ENCODE assay signal across 8 mouse cellular contexts in the genomic region with DNA sequence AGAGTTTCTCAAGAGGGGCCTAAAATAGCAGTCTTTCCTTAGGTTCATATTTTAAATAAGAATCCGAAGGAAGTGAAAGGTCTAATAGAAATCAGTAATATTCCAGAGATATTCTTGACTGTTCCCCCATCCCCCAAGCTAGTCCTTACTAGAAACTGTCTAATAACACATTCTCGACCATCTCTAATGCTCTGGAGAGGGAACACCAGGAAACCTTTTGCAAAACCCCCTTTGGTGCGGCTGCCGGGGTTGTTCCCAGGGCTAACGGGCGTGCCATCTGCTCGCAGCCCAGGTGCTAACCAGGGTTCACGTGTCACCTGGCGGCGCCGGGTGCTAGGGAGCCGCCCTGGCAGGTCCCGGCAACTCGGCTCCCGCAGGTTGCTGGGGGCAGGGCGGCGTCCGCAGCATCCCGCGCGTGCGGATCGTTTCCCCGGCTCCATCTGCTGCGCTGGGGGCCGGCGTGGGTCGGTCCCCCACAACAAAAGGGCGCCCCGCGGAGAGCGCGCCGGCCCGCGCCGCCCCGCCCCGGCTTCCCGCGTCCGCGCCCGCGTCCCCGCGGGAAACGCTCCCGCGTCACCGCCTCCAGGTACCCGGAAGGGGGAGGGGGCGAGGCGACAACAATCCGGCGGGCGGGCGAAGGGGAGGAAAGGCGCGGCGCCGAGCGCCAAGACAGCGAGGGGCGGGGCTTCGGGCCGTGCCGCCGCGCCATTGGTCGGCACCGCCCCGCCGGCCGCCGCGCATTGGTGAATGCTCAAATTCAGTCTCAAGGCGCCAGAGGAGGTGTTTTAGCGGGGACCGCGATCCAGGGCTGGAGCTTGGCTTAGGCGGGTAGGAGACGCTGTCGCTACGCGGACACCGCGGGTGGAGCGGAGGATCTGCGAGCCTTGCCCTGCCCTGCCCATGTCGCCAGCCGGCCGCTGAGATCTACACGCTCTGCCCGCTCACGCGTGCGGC. TPM values are rescaled to one million over a fixed set of nuclear protein-coding genes. Genes with fewer than 3 reads are reported as not detected.
DNase-seq lines count a peak whose midpoint lies in the region; ATAC-seq and TF ChIP-seq lines count a peak whose summit lies in the region.

A gene (plus strand): TSS at position 754 of the 954 bp plus-strand sequence.

- H3K4me1 ChIP-seq in brown adipose tissue, adult 24 weeks (ENCODE audit: control insufficient read depth, insufficient read depth, insufficient read length, low read length), result 0 out of 2 replicates have a peak, but pooled peaks cover 5% of the 10 kb centered on the region
- peaks cover 20% of the 10 kb centered on the region for H3K4me1 ChIP-seq in heart, embryonic 15.5 days (replicated peaks)
- peaks cover 8% of the 10 kb centered on the region for H3K4me1 ChIP-seq in liver, embryonic 16.5 days (ENCODE audit: control insufficient read depth, low read depth, low read length)
- H3K4me1 ChIP-seq in neural tube, embryonic 13.5 days (replicated peaks), result peaks cover 22% of the 10 kb centered on the region
- H3K4me1 ChIP-seq in testis, adult 2 months (ENCODE audit: control insufficient read depth, insufficient read depth, low read length), result peaks cover 6% of the 10 kb centered on the region

- whole genome bisulfite sequencing in heart, embryonic 15.5 days, result under 1% methylated on average over 89 of the region's 98 CpGs
- WGBS in liver, embryonic 16.5 days (ENCODE audit: insufficient replicate concordance), result under 1% methylated on average over 86 of the region's 98 CpGs
- under 1% methylated on average over 98 of the region's 98 CpGs for WGBS in neural tube, embryonic 13.5 days

- peak; percentile 48; the same call in 1 of the 2 replicates for TF ChIP-seq POLR2A in testis, adult 2 months (IDR thresholded peaks at IDR 0.05; ENCODE audit: control insufficient read depth, low read depth, low read length)

- peak within 1 kb of the TSS; percentile 69 for H3K4me3 ChIP-seq in brown adipose tissue, adult 24 weeks (ENCODE audit: insufficient read depth, low read depth, low read length)
- peak within 1 kb of the TSS; percentile 88 for H3K4me3 ChIP-seq in heart, embryonic 15.5 days
- H3K4me3 ChIP-seq in liver, embryonic 16.5 days (ENCODE audit: low read depth, low read length), result peak within 1 kb of the TSS; percentile 94
- peak within 1 kb of the TSS; percentile 77 for H3K4me3 ChIP-seq in neural tube, embryonic 13.5 days
- peak within 1 kb of the TSS; percentile 97 for H3K4me3 ChIP-seq in testis, adult 2 months (ENCODE audit: control insufficient read depth, low read depth, low read length)

- ATAC-seq in CD4-positive, CD25-positive, alpha-beta regulatory T cell, adult 4 months, result peak; percentile 93
- peak; percentile 97 for ATAC-seq in heart, embryonic 15.5 days (replicated peaks; ENCODE audit: insufficient number of reproducible peaks, insufficient read depth, low FRiP score, low read depth)
- ATAC-seq in liver, embryonic 16.5 days (ENCODE audit: low read depth), result peak; percentile 96
- ATAC-seq in neural tube, embryonic 13.5 days (ENCODE audit: low read depth), result peak; percentile 98

- peaks cover 14% of the 10 kb centered on the region for H3K36me3 ChIP-seq in heart, embryonic 15.5 days
- peaks cover 17% of the 10 kb centered on the region for H3K36me3 ChIP-seq in liver, embryonic 16.5 days (ENCODE audit: control insufficient read depth, insufficient read depth)
- H3K36me3 ChIP-seq in neural tube, embryonic 13.5 days, result peaks cover 6% of the 10 kb centered on the region; the same call in 1 of the 2 replicates
- no peaks in the 10 kb centered on the region for H3K36me3 ChIP-seq in testis, adult 2 months (ENCODE audit: control insufficient read depth, insufficient read depth, low read length)

- H3K27ac ChIP-seq in brown adipose tissue, adult 24 weeks (replicated peaks; ENCODE audit: low read depth, low read length), result peak within 1 kb of the TSS; percentile 40
- peak within 1 kb of the TSS; percentile 63 for H3K27ac ChIP-seq in heart, embryonic 15.5 days
- peak within 1 kb of the TSS; percentile 72 for H3K27ac ChIP-seq in liver, embryonic 16.5 days (ENCODE audit: low read length)
- peak within 1 kb of the TSS; percentile 82 for H3K27ac ChIP-seq in neural tube, embryonic 13.5 days (replicated peaks)
- peak within 1 kb of the TSS; percentile 36 for H3K27ac ChIP-seq in testis, adult 2 months (ENCODE audit: control insufficient read depth, insufficient read depth, low read depth, low read length)

- peak; percentile 38 for DNase-seq in fibroblast of lung, adult 2 months (ENCODE audit: low read depth)
- peak; percentile 93 to 95 for DNase-seq in kidney, postnatal 25 days

- no peak for TF ChIP-seq CTCF in testis, adult 2 months (IDR thresholded peaks at IDR 0.05; ENCODE audit: control insufficient read depth, insufficient read depth, insufficient replicate concordance, low read depth, low read length)

- peak within 1 kb of the TSS; percentile 94 for H3K4me2 ChIP-seq in heart, embryonic 15.5 days
- H3K4me2 ChIP-seq in liver, embryonic 16.5 days (ENCODE audit: low read depth, low read length), result peak within 1 kb of the TSS; percentile 97
- peak within 1 kb of the TSS; percentile 91 for H3K4me2 ChIP-seq in neural tube, embryonic 13.5 days

- H3K27me3 ChIP-seq in heart, embryonic 15.5 days, result no peaks in the 10 kb centered on the region
- peaks cover 10% of the 10 kb centered on the region for H3K27me3 ChIP-seq in liver, embryonic 16.5 days (ENCODE audit: control insufficient read depth, insufficient read depth, low read depth, low read length)
- no peaks in the 10 kb centered on the region for H3K27me3 ChIP-seq in neural tube, embryonic 13.5 days
- no peaks in the 10 kb centered on the region for H3K27me3 ChIP-seq in testis, adult 2 months (ENCODE audit: control insufficient read depth, insufficient read depth, low read length)

- H3K9me3 ChIP-seq in heart, embryonic 15.5 days (replicated peaks), result no peaks in the 10 kb centered on the region
- H3K9me3 ChIP-seq in liver, embryonic 16.5 days (replicated peaks; ENCODE audit: control insufficient read depth, low read length), result no peaks in the 10 kb centered on the region
- H3K9me3 ChIP-seq in neural tube, embryonic 13.5 days, result no peaks in the 10 kb centered on the region

- peak within 1 kb of the TSS; percentile 72 for H3K9ac ChIP-seq in heart, embryonic 15.5 days
- H3K9ac ChIP-seq in liver, embryonic 16.5 days (ENCODE audit: low read depth, low read length), result peak within 1 kb of the TSS; percentile 90
- peak within 1 kb of the TSS; percentile 90 for H3K9ac ChIP-seq in neural tube, embryonic 13.5 days

RNA-seq across cellular contexts. Expression of the gene that starts here (rescaled TPM):
- 1 to 10 TPM in 1 of 2 experiments, under 1 TPM in 1; 0.38 to 1.3 TPM for polyA plus RNA-seq in CD4-positive, CD25-positive, alpha-beta regulatory T cell, adult 4 months (2017; shearing (Covaris generic))
- polyA plus RNA-seq in brown adipose tissue, adult 24 weeks (2012; ENCODE audit: insufficient read depth, insufficient read length, missing spikeins), result 0.46 TPM in 1 of 2 replicates, not detected in the other
- polyA plus RNA-seq in heart, embryonic 15.5 days (2015; fragmentation: Nextera tagmentation; extraction: Ambion mirVana), result 12.5 and 16.6 TPM in 2 replicates
- 6.6 and 7.8 TPM in 2 replicates for polyA plus RNA-seq in liver, embryonic 16.5 days (2015; fragmentation: Nextera tagmentation; extraction: Ambion mirVana)
- 6.9 and 9.3 TPM in 2 replicates for polyA plus RNA-seq in neural tube, embryonic 13.5 days (2015; fragmentation: Nextera tagmentation; extraction: Ambion mirVana)
- polyA plus RNA-seq in testis, adult 2 months (2012; rRNA removed), result 1.3 and 1.7 TPM in 2 replicates

Comparison
In these comparisons a context has a peak if more than half of its experiments do, and no peak if none do; other contexts are left out.
1. Peak in every context shown above with its lines: DNase-seq, ATAC-seq, H3K4me3 ChIP-seq and H3K27ac ChIP-seq.